Mouse (Mus musculus) yolk sac, embryonic 10.5 days (tissue): ENCODE results near the gene Ylpm1.

Experiments used
- DNase-seq: peaks from one replicate; pipeline ENCODE4 v3.0.0-alpha.2; 2017; ENCODE audit warnings: low spot score

The Ylpm1 gene

DNA sequence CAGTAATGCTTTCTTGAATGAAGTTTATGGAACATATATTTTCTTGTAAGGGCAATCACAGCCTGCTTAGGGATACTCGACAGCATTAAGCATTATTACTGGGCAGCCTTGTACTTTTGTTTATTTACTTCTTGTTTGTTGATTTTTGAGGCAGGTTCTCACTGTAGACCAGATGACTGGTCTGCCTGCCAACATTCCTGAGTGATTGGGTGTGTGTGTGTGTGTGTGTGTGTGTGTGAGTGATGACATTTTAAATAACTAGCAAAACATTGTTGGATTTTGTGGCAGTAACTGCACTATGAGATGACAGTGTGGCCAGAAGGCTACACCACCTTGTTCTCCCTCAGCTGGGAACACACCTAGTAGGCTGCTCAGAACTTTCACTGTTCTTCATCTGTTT is 13.7 kb downstream of the Ylpm1 start:
- DNase-seq: no peak

DNA sequence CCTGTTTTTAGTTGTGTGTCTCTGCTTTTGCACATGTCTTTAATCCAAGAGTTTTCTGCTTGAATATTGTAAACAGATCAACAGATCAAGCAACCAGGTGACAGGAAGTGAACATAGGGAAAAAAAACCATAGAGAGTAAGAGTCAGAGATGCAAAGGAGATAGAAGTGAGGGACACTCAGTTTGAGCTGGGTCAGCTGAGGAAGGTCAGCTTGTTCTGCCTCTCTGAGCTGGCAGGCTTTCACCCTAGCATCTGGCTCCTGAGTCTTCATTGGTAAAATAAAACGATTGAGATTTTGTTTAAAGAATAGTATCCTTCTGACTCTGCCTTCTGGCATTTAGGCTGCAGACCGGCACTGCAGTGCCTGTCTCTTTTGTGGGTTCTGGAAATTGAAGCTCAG is 14.4 kb downstream of the Ylpm1 start:
- DNase-seq: no peak

DNA sequence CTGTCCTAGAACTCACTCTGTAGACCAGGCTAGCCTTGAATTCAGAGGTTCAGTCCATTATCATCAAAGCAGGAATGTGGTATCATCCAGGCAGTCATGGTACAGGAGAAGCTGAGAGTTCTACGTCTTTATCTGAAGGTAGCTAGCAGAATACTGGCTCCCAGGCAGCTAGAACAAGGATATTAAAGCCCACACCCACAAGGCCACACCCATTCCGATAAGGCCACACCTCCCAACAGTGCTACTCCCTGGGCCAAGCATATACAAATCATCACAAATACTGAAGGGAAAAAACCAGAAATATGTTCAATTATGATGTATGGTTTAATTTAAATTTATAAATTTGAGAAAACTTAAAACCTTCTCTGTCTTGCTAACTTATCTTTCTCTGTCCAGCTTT is 16.1 kb downstream of the Ylpm1 start:
- no peak for DNase-seq

DNA sequence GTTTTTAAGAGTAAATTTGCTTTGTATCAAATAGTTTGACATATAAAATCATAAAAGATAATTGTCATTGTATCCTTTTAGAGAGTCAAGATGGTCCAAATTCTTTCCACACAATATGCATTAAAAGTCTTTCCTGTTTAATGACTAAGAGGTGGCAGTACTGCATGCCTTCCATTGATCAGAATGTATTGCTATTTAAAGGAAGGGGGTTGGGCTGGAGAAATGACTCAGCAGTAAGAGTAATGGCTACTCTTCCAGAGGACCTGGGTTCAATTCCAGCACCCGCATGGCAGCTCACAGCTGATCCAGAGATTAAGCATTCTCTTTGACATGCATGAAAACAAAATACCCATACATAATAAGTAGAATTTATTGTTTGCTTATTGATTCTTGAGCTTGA is 25.9 kb downstream of the Ylpm1 start:
- DNase-seq: no peak

DNA sequence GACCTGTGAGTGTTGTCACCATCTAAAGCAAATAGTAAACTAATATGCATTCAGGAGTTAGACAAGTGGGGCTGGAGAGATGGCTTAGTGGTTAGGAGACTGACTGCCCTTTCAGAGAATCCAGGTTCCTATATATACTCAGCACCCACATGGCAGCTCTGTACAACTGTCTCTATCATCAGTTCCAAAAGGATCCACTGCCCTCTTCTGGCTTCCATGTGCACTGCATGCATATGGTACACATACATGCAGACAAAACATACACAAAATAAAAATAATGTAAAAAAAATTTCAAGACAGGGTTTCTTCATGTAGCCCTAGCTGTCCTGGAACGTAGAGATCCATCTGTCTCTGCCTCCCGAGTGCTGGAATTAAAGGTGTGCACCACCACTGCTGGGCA is 36.6 kb downstream of the Ylpm1 start:
- no peak for DNase-seq

DNA sequence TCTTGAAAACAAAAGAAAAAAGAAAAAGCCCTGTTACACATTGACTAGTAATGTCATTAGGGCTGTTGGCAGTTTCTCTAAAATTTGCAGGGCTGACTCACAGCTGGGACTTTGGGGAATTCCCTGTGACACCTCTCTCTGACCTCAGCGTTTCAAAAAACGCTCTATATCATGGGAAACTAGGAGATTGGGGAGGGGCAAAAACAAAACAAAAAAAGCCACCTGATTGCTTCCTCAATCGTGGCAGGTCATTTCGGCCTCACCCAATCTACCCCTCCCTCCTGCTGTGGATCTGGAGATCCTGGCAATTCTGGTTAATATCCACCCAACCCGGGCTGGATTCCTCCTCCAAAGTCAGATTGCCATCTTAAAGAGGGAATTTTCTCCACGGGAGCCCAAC is 55.1 kb downstream of the Ylpm1 start:
- DNase-seq: no peak

DNA sequence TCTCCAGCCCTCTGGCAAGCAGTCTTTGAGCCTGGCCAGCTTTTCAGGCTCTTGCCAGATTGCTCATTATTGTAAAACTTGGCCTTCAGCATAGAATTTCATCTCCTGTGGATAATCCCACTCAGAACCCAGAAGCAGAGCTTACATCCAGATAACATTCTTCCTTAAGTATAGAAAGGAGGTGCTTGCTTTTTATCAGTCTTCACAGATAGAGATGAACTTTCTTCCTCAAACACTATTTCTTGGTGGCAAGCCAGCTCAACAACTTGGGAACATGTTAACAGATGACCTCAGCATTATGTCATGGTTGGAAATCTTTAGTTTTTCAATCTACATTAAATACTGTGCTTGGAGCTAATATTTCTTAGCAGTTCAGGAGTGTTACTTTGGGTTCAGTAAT is 74.9 kb downstream of the Ylpm1 start:
- no peak for DNase-seq

DNA sequence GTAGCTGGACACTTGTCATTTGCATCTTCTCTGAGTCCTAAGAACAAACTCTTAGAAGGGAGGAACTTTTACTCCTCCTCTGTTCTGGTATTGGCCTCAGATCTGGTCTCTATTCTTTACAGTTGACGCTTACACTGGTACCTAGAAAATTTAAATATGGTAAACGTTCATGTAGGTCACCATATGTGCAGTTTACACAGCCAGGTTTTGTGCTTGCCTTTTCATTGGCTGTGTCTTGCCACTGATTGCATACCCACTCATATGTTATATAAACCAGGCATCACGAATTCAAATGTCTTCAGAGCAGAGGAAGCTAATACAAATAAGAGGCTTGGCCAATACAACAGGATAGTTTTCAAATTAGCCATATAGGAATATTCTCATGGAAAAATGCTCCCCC is 81.0 kb downstream of the Ylpm1 start:
- no peak for DNase-seq

DNA sequence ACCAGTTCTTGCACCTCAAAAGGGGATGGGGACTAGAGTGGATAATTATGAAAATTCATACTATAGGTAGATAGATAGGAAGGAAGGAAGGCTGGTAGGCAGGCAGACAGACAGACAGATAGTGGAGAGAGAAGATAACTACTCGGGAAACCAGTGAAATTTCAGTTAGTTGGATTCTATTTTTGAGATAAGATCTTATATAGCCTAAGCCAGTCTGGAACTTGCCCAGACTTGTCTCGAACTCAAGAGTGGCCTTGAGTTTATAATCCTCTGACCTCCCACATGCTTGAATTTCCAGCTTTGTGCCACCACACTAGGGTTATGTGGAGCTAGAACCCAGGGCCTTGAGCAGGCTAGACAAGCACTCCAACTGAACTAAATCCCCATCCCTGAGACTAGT is 88.1 kb downstream of the Ylpm1 start:
- DNase-seq: no peak

DNA sequence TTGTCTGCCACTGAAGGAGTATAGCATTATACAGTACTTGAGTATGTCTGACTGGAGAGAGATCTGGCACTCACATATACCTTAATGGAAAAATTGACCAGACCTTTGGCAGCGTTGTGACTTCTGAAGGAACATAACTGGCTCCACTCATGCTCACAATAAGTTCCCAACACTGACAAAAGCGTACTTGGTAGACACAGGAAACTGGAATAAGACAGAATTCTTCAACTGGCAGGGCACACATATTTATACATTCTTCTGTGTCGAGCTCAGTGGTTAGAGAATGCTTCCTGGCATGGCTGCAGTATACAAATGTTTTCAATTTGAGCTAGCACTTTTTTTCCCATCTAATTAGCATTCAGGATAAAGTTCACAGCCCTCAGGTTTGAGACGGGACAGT is 88.8 kb downstream of the Ylpm1 start:
- no peak for DNase-seq

DNA sequence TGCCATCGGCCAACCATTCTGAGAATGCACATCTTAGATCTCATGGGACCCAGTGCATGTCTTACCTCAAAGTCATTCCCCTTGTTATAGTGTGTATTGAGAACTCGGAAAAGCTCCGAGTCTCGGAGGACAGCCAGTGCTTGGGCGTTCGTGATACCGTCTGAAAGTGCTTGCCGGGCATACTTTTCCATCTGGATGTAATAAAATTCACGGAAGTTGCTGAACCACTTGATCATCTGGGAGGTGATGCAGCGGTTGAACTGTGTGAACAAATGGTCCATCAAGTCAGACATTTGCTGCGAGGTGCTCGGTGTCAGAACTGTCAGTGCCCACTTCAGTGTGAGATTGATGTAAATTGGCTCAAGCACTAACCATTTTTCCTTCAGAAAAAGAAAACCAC is 91.7 kb downstream of the Ylpm1 start:
- no peak for DNase-seq

DNA sequence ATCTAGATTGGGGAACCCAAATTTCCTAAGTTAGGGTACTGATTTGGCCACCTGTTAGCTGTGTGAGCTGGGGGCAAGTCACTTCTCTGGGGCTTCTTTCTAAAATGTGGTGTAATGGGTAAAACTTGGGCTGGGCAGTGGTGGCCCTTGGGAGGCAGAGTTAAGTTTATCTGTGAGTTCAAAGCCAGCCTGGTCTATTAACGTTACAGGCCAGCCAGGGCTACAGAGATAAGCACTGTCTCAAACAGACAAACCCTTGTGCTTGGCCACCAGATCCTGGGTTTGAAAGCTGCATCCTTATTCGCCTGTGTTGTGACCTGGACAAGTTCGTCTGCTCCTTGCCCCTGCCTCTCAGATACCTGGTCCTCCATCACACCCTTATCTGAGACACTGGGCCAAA is 95.1 kb downstream of the Ylpm1 start:
- no peak for DNase-seq

DNA sequence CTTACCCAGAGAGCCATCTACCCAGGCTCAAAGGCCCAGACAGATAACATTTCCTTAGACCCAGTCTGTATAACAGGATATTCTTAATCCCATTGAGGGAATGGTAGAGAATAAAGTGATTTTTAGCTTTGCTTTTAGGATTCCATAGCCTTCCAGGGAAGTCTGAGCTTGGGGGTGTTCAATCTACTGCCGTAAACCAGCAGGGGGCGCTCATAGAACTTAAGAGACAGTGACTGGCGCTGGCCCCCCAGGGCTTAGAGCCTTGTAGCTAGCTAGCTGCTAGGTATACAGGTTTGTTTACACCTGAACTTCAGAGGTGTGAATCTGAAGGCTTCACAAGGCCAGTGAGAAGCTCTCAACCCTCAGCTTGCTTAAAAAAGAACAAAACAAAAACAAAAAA is 96.1 kb downstream of the Ylpm1 start:
- DNase-seq: no peak

DNA sequence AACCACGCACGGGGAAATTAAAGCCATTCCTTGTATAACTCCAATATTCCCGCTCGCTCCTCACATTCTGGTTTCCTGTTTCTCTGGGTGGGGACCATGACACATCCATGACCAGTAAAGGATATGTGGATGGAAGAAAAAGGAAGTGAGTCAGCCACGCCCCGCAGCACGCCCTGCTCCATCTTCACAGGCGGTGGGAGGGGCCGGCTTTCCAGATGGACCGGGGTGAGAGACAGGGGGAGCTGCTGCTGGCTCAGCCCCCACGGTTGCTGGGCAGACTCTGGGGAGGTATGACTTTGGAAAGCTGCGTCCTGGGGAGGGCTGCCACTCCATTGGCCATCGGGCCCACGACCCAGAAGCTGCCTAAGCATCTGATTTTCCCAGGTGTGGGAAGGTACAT is 97.9 kb downstream of the Ylpm1 start:
- no peak for DNase-seq

DNA sequence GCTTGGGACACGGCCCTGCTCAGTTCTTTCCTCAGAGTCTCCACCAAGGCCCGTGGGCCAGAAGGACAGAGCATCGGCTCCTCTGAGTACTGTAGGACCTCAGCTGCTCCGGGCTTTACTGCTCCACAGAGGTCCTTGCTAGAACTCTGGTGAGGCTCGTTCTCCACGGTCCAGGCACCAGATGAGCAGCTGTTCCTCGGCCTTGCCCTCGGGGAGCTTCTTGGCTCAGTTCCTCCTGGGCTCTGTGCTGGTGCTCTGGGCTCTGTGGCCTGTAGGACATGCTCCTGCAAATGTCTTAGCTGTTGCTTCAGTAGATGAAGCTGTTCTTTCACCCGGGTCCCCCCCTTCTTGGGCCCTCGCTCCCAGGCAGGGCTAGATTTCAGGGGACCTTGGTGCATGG is 98.6 kb downstream of the Ylpm1 start:
- DNase-seq: no peak

DNA sequence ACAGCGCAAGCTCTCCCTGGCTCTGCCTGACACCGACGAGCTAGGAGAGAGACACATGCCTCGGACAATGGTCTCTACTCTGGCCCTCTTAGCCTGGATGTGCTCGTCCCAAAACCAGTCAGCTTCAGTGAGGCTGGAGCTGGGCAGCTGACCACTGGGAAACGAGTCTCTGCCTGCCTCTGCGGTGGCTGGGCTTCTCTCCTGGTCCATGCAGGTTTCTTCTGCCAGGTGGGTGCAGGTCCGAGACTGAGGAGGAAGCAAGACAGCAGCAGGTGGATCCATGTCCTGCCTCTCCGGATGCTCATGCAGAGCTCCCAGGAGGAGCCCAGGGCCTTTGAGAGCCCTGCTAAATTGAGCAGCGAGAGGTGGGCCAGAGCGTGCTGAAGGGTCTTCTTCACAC is 99.0 kb downstream of the Ylpm1 start:
- DNase-seq: no peak

DNA sequence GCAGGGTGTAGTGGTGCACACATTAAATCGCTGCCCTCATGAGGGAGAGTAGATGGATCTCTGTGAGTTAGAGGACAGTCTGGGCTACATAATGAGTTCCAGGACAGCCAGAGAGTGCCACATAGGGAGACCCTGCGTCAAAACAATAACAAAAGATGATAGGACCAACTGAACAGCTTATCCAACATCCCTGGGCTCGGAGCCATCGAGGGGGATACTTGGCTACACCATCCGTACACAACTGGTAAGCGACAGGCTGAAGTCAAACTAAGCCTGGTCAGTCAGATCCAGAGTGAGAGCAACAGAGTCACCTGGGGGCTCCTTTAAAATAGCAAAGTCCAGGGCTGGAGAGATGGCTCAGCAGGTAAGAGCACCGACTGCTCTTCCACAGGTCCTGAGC is 99.7 kb downstream of the Ylpm1 start:
- no peak for DNase-seq

DNA sequence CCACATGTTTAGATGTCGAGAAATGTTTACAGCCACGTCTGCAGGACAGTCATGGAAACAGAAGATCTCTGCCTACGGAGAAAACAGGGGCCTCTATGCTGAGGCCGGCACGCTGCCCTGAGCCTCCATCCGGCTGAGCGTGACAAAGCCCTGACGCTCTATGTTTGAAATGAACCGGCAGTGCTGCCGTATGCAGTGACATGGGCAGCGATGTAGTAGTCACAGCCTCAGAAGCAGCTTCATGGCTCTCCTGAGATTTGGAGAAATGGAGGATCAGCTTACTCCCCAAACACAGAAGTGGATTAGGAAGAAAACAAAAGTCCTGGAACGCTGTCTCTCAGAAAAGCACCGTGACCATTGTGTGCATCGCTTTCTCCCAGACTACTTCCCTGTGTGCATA is 104.9 kb downstream of the Ylpm1 start:
- DNase-seq: no peak

DNA sequence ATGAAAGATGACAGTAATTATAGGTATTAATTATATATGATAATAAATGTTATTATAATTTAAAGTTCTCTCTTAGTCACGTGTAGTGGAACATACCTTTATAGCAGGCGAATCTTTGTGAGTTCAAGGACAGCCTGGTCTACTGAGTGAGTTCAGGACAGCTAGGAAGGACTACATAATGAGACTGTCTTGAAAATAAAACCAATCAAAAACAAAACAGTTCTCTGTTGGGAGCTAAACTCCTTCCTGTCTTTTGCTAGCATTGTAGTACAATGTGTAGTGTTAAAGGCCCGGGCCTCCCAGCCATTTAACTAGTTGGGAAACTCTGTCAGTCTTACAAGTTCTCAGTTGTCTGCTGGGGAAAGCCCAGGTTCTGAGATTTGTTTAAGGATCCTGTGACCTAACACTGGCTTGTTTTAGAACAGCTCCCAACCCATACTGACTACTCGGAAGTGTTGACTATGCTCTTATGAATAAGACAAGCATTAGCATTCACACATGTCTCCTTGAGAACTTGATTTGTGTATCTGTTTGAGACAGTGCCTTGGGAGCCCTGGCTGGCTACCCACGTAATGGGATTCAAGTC is 105.5 kb downstream of the Ylpm1 start:
- no peak for DNase-seq

DNA sequence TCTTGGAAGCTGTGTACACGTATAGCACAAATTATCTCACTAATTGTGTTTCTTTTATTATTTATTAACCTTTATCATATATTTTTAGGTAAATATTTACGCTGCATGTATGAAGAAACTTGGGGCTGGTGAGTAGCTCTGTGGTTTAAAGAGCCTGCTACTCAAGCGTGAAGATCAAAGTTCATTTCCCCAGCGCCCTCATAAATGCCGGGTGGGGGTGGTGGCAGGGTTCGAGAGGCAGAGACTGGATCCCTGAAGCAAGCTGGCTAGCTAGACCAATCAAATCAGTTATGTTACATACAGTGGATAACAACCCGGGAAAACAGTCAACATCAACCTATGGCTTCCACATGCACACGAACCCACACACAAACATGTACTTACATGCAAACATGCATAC is 107.0 kb downstream of the Ylpm1 start:
- DNase-seq: no peak

DNA sequence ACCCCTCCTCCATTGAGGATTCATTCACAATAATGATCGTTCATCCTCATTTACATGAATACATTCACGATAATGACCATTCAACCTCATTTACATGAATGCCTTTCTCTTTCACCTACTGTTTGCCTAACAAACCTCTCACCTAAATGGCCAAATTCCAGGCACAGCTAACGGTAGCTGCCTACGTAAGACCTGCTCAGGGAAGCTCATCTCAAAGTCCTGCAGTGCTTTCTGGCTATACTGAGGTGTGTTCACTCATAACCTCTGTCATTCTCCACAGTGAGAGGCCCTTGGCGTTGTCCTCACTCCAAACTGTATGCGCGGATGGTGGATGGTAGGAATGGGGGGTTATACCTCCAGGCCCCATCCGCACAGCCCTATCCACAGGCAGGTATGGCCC is 108.7 kb downstream of the Ylpm1 start:
- DNase-seq: no peak

DNA sequence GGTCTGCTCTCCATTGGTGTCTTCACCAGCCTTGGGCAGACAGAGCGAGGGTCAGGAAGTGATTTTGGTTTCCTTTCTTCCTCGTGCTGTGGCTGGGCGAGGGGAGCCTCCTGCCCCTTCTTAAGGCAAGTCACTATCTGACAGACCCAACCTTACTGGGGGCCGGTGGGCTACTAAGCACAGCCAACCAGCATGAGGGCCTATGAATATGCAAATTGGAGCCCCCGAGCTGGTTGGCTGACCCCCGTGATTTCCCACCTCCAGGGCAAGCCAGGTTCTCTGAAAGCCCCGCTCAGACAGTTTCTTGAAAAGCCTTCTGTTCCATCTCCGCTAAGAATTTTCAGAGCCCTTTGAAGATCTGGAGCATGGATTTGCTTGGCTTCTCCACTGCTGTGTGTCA is 110.2 kb downstream of the Ylpm1 start:
- DNase-seq: peak; percentile 26

DNA sequence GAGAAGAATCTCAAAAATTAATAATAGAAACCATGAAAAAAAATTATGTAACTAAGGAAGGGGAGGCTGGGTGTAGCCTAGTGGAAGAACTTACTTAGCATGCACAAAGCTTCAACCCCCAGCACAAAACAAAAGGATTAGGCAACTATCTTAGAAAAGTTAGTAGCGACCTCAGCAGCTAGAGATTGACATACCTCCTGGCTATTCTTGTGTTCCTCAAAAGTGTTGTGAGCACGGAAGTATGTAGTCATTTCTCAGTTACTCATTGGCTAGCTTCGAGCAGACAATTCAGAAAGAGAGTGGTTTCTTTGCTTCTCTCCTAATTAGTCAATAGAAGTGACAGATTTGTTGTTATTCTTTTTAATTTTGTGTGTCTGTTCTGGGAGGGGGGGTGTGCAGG is 112.5 kb downstream of the Ylpm1 start:
- DNase-seq: no peak

DNA sequence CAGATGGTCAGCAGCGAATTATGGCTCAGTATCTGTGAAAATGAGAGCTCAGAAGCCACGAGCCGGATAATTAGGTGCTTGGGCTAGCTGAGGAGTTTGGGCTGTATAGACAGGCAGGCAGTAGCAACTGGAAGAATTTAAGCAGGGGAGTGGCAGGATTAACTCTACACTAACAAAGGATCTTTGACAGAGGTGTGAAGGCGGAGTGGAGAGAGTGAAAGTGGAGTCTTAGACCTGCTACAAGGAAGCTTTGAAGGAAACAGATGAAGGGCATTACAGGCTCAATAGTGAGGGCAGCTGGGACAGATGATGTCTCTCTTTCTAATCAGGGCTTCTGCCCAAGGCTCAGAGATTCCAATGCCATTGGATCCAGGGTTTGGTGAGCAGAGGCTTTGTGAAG is 113.3 kb downstream of the Ylpm1 start:
- no peak for DNase-seq
